Mouse (Mus musculus) limb, embryonic 10.5 days (tissue): Measurements from ENCODE around the gene Hic1. TPM values are rescaled to one million over a fixed set of nuclear protein-coding genes. Genes with fewer than 3 reads are reported as not detected.

ENCODE experiments used
- DNase-seq: peaks from one replicate; pipeline ENCODE4 v3.0.0-alpha.2; 2017; ENCODE audit warnings: low spot score
- H3K27ac ChIP-seq: fragments of 300-500 bp; sonication (generic); 2 replicates; pipeline ENCODE4 v1.5.1; 2016; ENCODE audit warnings: mild to moderate bottlenecking
- H3K27me3 ChIP-seq: fragments of 300-500 bp; sonication (generic); 2 replicates; pipeline ENCODE4 v1.6.1; 2016; ENCODE audit warnings: low read depth, mild to moderate bottlenecking; ENCODE audit not compliant: poor library complexity, severe bottlenecking
- H3K36me3 ChIP-seq: fragments of 300-500 bp; sonication (generic); 2 replicates; pipeline ENCODE4 v1.6.1; 2016; ENCODE audit warnings: mild to moderate bottlenecking, moderate library complexity
- H3K4me1 ChIP-seq: fragments of 300-500 bp; sonication (generic); 2 replicates; pipeline ENCODE4 v1.6.1; 2016
- H3K4me3 ChIP-seq: fragments of 300-500 bp; sonication (generic); 2 replicates; pipeline ENCODE4 v1.5.1; 2016; ENCODE audit warnings: mild to moderate bottlenecking, moderate library complexity
- H3K9me3 ChIP-seq: fragments of 300-500 bp; sonication (generic); replicated peaks from 2 replicates; pipeline ENCODE4 v1.6.1; 2016; ENCODE audit warnings: mild to moderate bottlenecking
- WGBS: fragments of 180-500 bp; shearing (Covaris S2); methylation state at CpG from one replicate; pipeline ENCODE4 v1.1.7; 2016; 5-methylcytosine and 5-hydroxymethylcytosine counted together
- polyA plus RNA-seq: library from polyadenylated mRNA; unstranded; fragments of >200 nt; fragmentation: Nextera tagmentation; extraction: Ambion mirVana; gene quantifications from 2 replicates; pipeline ENCODE4 v1.2.1, GENCODE M21; 2016

Gene Hic1
- polyA plus RNA-seq, 1 experiment from 2014 or later: 3.5 TPM

- Histone ChIP-seq H3K9me3 (no peaks in the 10 kb centered on the region), H3K36me3 (peaks cover 68% of the 10 kb centered on the region), H3K4me3 (no peak overlapping the region), H3K4me1 (peaks cover 52% of the 10 kb centered on the region), H3K27ac (no peak overlapping the region), H3K27me3 (peaks cover 36% of the 10 kb centered on the region)
- 89% methylated on average over 7 of the region's 7 CpGs for WGBS
- DNase-seq: no peak
Measured at GRCm38 (mm10) chr11:75160954-75161353, 8.4 kb downstream of the Hic1 start.

- DNase-seq: no peak
- Histone ChIP-seq H3K9me3 (no peaks in the 10 kb centered on the region), H3K27me3 (peaks cover 22% of the 10 kb centered on the region), H3K4me1 (peaks cover 46% of the 10 kb centered on the region), H3K27ac (no peak overlapping the region), H3K36me3 (peaks cover 65% of the 10 kb centered on the region), H3K4me3 (no peak overlapping the region)
- 65% methylated on average over 2 of the region's 2 CpGs for WGBS
Measured at GRCm38 (mm10) chr11:75159564-75159963, 9.8 kb downstream of the Hic1 start.

DNA sequence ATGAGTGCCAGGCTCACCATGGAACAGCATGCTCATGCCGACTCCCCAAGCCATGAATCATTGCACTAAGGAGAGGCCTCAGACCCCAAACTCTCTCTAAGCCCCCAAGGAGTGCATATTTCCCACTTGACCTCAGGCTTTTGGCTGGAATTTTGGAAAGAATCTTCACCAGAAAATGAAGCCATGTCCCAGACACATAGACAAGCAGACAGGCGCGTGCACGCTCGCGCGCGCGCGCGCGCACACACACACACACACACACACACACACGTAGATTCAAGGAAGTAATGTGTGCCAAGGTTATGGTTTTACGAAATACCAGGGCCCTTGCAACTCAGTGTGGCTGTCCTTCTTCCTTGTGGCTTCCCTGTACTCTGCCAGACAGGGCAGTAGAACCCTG, 10.9 kb downstream of the Hic1 start:
- H3K4me3 ChIP-seq: no peak overlapping the region
- H3K9me3 ChIP-seq: no peaks in the 10 kb centered on the region
- H3K27me3 ChIP-seq: peaks cover 10% of the 10 kb centered on the region
- no peak overlapping the region for H3K27ac ChIP-seq
- H3K36me3 ChIP-seq: peaks cover 56% of the 10 kb centered on the region
- WGBS: 94% methylated on average over 14 of the region's 14 CpGs
- DNase-seq: no peak
- H3K4me1 ChIP-seq: peaks cover 48% of the 10 kb centered on the region

DNA sequence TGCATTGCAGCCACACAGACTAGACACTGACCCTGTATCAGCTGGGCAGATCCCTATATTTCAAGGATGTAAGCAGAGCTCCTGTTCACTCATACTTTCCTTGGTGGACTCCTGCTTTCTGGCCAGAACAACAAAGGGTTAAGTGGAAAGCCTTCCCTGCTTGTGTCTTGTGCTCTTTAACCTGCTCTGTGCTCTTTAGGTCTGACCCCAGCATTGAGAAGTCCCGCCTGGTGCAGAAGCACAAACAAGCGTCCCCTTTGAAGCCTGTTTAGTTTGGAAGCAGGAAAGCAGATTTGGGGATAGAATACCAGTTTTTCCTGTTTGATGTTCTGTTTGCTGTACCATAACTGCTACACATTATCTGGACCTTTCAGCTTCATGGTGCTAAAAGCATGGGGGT, 11.4 kb downstream of the Hic1 start:
- Histone ChIP-seq H3K27ac (peak overlapping the region; percentile 71; the same call in 1 of the 2 replicates), H3K9me3 (no peaks in the 10 kb centered on the region), H3K4me3 (no peak overlapping the region), H3K36me3 (peaks cover 56% of the 10 kb centered on the region), H3K4me1 (peaks cover 45% of the 10 kb centered on the region), H3K27me3 (peaks cover 5% of the 10 kb centered on the region)
- WGBS: 25% methylated on average over 2 of the region's 2 CpGs
- no peak for DNase-seq

DNA sequence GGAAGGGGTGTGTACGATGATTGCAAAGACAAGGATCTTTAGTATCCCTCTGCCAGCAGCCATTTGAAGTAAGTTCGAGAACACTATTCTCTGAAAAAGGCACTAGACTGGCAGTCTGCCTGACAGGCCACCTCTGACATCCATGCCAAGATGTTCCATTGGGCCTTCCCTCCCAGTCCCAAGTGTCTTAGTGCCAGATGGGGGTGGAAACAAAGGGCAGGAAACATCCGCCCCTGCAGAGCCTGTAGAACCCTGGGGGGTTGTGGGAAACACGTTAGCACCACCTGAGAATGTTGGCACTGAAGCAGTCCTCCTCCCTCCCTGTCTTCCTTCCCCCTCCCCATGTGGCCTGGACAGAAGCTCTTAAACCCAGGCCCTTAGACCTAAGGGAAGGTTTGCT, 12.3 kb downstream of the Hic1 start:
- 47% methylated on average over 4 of the region's 4 CpGs for WGBS
- peaks cover 51% of the 10 kb centered on the region for H3K36me3 ChIP-seq
- peak overlapping the region; percentile 71 for H3K27ac ChIP-seq

DNA sequence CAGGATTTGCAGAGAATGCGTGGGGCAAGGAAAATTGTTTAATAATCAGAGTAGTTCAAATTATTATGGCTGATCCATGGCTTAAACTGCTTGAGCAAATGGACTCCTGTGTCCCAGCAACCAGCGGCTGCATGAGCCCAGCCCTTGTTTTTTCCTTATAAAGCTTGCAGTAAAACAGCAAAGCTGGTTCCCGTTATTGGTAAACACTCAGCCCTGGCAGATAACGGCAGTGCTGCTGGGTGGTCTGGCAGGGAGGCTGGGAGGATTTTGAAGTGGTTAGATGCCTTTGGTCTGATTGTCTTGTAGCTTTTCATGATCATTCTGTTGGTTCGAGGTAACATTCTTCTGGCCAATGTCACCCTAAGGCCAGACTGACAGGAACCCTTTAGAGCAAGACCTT, 12.9 kb downstream of the Hic1 start:
- H3K36me3 ChIP-seq: peaks cover 46% of the 10 kb centered on the region
- no peak for DNase-seq
- no peak overlapping the region for H3K4me3 ChIP-seq
- peak overlapping the region; percentile 71 for H3K27ac ChIP-seq
- no peaks in the 10 kb centered on the region for H3K9me3 ChIP-seq
- WGBS: 39% methylated on average over 5 of the region's 5 CpGs
- H3K27me3 ChIP-seq: no peaks in the 10 kb centered on the region
- peaks cover 41% of the 10 kb centered on the region for H3K4me1 ChIP-seq

More for the DNA sequence above, 12.3 kb downstream of the Hic1 start:
- Histone ChIP-seq H3K4me3 (no peak overlapping the region), H3K4me1 (peaks cover 45% of the 10 kb centered on the region), H3K27me3 (no peaks in the 10 kb centered on the region), H3K9me3 (no peaks in the 10 kb centered on the region)
- DNase-seq: no peak

DNA sequence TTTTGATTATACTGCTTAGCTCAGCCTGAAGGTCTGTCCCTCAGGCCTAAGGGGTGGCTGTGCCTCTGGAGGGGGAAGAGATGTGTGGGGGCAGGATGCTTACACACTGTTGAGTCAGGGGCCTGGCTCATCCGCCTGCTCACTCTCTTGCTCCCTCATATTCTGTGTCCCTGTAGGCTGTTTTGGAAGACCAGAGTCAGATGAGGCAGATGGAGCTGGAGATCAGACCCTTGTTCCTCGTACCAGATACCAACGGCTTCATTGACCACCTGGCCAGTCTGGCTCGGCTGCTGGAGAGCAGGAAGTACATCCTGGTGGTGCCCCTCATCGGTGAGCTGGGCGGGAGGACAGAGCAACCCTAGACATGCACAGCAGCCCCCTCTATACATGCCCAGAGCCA, 13.3 kb downstream of the Hic1 start:
- Histone ChIP-seq H3K36me3 (peaks cover 43% of the 10 kb centered on the region), H3K27ac (peak overlapping the region; percentile 71)
- 67% methylated on average over 6 of the region's 6 CpGs for WGBS

GRCm38 (mm10) chr11:75154053-75154585, 15.2 kb downstream of the Hic1 start:
- H3K36me3 ChIP-seq: peaks cover 41% of the 10 kb centered on the region

More for the DNA sequence above, 13.3 kb downstream of the Hic1 start:
- Histone ChIP-seq H3K4me3 (no peak overlapping the region), H3K27me3 (no peaks in the 10 kb centered on the region), H3K9me3 (no peaks in the 10 kb centered on the region), H3K4me1 (peaks cover 38% of the 10 kb centered on the region)
- DNase-seq: no peak

GRCm38 (mm10) chr11:75152603-75153557, 16.4 kb downstream of the Hic1 start:
- peaks cover 41% of the 10 kb centered on the region for H3K36me3 ChIP-seq
- WGBS: 88% methylated on average over 18 of the region's 18 CpGs
- peaks cover 42% of the 10 kb centered on the region for H3K4me1 ChIP-seq
- no peaks in the 10 kb centered on the region for H3K27me3 ChIP-seq
- H3K4me3 ChIP-seq: no peak overlapping the region
- no peaks in the 10 kb centered on the region for H3K9me3 ChIP-seq
- H3K27ac ChIP-seq: no peak overlapping the region
- no peak for DNase-seq

More at GRCm38 (mm10) chr11:75154053-75154585, 15.2 kb downstream of the Hic1 start:
- DNase-seq: no peak
- Histone ChIP-seq H3K4me3 (no peak overlapping the region), H3K9me3 (no peaks in the 10 kb centered on the region), H3K27me3 (no peaks in the 10 kb centered on the region), H3K27ac (peak overlapping the region; percentile 56; the same call in 1 of the 2 replicates), H3K4me1 (peaks cover 38% of the 10 kb centered on the region)
- 78% methylated on average over 6 of the region's 6 CpGs for WGBS

DNA sequence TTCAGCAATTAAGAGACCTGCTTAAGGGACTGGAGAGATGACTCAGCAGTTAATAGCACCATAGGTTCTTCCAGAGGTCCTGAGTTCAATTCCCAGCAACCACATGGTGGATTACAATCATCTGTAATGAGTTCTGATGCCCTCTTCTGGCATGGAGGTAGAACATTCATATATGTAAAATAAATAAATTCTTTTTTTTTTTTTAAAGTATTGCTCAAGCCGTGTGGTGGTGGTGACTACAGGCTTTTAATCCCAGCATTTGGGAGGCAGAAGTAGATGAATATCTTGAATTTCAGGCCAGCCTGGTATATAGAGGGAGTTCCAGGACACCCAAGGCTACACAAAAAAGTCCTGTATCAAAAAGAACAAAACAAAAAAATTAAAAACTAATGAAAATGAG, 19.0 kb downstream of the Hic1 start:
- Histone ChIP-seq H3K27ac (no peak overlapping the region), H3K4me1 (peaks cover 42% of the 10 kb centered on the region), H3K36me3 (peaks cover 39% of the 10 kb centered on the region), H3K27me3 (no peaks in the 10 kb centered on the region), H3K4me3 (no peak overlapping the region), H3K9me3 (no peaks in the 10 kb centered on the region)
- WGBS: 95% methylated on average over 1 of the region's 1 CpGs
- no peak for DNase-seq

- Histone ChIP-seq H3K36me3 (peaks cover 56% of the 10 kb centered on the region), H3K27me3 (no peaks in the 10 kb centered on the region), H3K9me3 (no peaks in the 10 kb centered on the region), H3K27ac (peak overlapping the region; percentile 86), H3K4me1 (peaks cover 41% of the 10 kb centered on the region), H3K4me3 (no peak overlapping the region)
- 82% methylated on average over 11 of the region's 11 CpGs for WGBS
- no peak for DNase-seq
Measured at GRCm38 (mm10) chr11:75148332-75149035, 20.8 kb downstream of the Hic1 start.

DNA sequence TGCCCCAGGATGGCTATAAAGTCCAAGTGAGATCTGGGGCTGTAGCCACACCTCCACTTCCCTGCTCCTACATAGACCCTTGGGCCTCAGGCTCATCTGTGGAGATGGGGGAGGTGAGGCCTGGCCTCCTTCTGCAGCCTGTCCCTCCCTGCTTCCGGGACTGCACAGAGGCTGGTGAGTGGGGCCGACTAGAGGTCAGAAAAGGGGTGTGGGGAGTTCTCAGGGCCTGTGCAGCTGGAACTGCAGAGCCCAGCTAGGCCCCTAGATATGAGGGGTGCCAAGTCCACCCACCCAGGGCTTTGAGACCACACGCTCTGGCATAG, 21.5 kb downstream of the Hic1 start:
- DNase-seq: peak; percentile 71
- no peaks in the 10 kb centered on the region for H3K27me3 ChIP-seq
- peaks cover 56% of the 10 kb centered on the region for H3K36me3 ChIP-seq
- no peaks in the 10 kb centered on the region for H3K9me3 ChIP-seq
- 37% methylated on average over 3 of the region's 3 CpGs for WGBS
- H3K4me1 ChIP-seq: peaks cover 42% of the 10 kb centered on the region
- H3K27ac ChIP-seq: peak overlapping the region; percentile 86
- no peak overlapping the region for H3K4me3 ChIP-seq
